Mouse (Mus musculus) spleen, adult 2 months (tissue): ENCODE results near the gene 9230102O04Rik. TPM values are rescaled to one million over a fixed set of nuclear protein-coding genes. Genes with fewer than 3 reads are reported as not detected.

Source experiments
- DNase-seq, 2 experiments: peaks; one replicate each; pipeline versions ENCODE4 v3.0.0 to v3.0.0-alpha.2; 2012 to 2021; ENCODE audit warnings: low spot score in 2 of 2, low read depth in 1 of 2
- H3K27ac ChIP-seq: fragments of 200-500 bp; 2 replicates; pipeline ENCODE4 v1.5.1; 2012; ENCODE audit warnings: low read length, inconsistent platforms; ENCODE audit not compliant: insufficient read depth
- H3K27me3 ChIP-seq: fragments of 200-500 bp; 2 replicates; pipeline ENCODE4 v1.6.1; 2012; ENCODE audit warnings: mild to moderate bottlenecking, moderate library complexity, low read length, inconsistent platforms; ENCODE audit not compliant: control insufficient read depth, insufficient read depth
- H3K36me3 ChIP-seq: fragments of 200-500 bp; 2 replicates; pipeline ENCODE4 v1.6.1; 2012; ENCODE audit warnings: mild to moderate bottlenecking, low read length, inconsistent platforms; ENCODE audit not compliant: control insufficient read depth, insufficient read depth
- H3K4me1 ChIP-seq: fragments of 200-500 bp; 2 replicates; pipeline ENCODE4 v1.6.1; 2011; ENCODE audit warnings: inconsistent platforms; ENCODE audit not compliant: control insufficient read depth, insufficient read depth, insufficient read length
- H3K4me3 ChIP-seq: fragments of 200-500 bp; 2 replicates; pipeline ENCODE4 v1.5.1; 2011; ENCODE audit warnings: mild to moderate bottlenecking, inconsistent platforms; ENCODE audit not compliant: insufficient read depth, insufficient read length; ENCODE audit errors: extremely low read depth
- CTCF ChIP-seq: fragments of 200-500 bp; IDR thresholded peaks from 2 replicates; pipeline ENCODE4 v1.5.1; 2011; ENCODE audit warnings: mild to moderate bottlenecking, inconsistent platforms; ENCODE audit not compliant: insufficient read depth, insufficient read length, insufficient replicate concordance; ENCODE audit errors: extremely low read depth
- POLR2A ChIP-seq: fragments of 200-500 bp; IDR thresholded peaks from 2 replicates; pipeline ENCODE4 v1.6.1; 2011; ENCODE audit warnings: low read depth, low read length, inconsistent platforms
- WGBS: fragments of 180-500 bp; shearing (Covaris S2); methylation state at CpG from one replicate; pipeline ENCODE4 v1.1.7; 2018; 5-methylcytosine and 5-hydroxymethylcytosine counted together
- polyA plus RNA-seq: library from polyadenylated mRNA; depleted of rRNA; stranded (reverse); fragments of >200 nt; gene quantifications from 2 replicates; pipeline ENCODE4 v1.2.3, GENCODE M21; 2012

The 9230102O04Rik gene
- polyA plus RNA-seq, 1 experiment = not detected

DNA sequence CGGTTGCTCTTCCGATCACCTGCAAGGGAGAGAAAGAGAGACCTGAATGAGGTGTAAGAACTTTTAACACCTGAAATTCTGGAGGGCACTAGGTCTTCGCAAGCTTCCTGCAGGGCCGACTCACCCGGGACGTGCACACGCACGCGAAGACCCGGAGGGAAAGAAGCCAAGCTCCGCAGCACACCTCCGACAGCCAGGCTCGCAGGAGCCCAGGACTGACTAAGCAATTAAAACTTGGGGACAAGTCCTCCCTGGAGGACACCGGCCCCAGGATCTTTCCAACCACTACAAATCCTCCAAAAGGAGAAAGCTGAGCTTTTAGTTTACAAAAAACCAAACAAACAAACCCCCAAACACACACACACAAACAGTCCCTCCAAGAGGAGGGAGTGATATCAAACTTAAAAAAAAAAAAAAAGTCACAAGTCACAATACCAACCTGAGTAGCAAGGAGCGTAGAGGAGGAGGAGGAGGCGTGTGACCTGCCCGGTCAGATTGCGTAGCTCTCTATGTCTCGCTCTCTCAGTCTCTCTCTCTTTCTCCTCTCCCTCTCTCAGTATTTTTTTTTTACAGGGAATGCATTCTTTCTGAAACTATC is 11.3 kb downstream of the 9230102O04Rik start:
- peaks cover 33% of the 10 kb centered on the region for H3K27me3 ChIP-seq
- 0 out of 2 replicates have a peak, but pooled peaks cover 1% of the 10 kb centered on the region for H3K36me3 ChIP-seq
- H3K27ac ChIP-seq = peak overlapping the region; percentile 6; the same call in 1 of the 2 replicates
- H3K4me1 ChIP-seq = peaks cover 10% of the 10 kb centered on the region
- DNase-seq = no peak
- 2% methylated on average over 19 of the region's 19 CpGs for WGBS
- peak overlapping the region; percentile 55 for H3K4me3 ChIP-seq
- TF ChIP-seq POLR2A (no peak), CTCF (no peak)

DNA sequence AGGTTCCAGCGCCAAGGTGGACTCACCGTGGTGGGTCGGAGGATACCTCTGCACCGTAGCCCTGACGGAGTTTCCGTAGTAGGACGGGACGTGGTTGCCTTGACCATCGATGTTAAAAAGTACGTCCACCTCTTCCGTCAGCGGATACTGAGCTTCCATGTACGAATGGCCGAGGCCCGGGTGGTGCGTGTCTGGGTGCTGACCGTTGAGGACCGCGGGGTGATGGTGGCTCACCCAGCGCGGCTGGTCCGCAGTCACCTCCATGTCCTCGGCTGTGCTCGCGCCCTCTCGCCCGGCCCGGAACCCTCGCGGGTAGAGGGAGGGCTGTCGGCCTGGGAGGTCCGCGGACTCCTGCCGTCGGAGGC is 12.0 kb downstream of the 9230102O04Rik start:
- Histone ChIP-seq H3K4me3 (peak overlapping the region; percentile 61), H3K27ac (peak overlapping the region; percentile 58), H3K4me1 (peaks cover 5% of the 10 kb centered on the region), H3K36me3 (0 out of 2 replicates have a peak, but pooled peaks cover 1% of the 10 kb centered on the region), H3K27me3 (peaks cover 26% of the 10 kb centered on the region)
- TF ChIP-seq CTCF = no peak
- TF ChIP-seq POLR2A = no peak
- DNase-seq = no peak
- 2% methylated on average over 35 of the region's 35 CpGs for WGBS

DNA sequence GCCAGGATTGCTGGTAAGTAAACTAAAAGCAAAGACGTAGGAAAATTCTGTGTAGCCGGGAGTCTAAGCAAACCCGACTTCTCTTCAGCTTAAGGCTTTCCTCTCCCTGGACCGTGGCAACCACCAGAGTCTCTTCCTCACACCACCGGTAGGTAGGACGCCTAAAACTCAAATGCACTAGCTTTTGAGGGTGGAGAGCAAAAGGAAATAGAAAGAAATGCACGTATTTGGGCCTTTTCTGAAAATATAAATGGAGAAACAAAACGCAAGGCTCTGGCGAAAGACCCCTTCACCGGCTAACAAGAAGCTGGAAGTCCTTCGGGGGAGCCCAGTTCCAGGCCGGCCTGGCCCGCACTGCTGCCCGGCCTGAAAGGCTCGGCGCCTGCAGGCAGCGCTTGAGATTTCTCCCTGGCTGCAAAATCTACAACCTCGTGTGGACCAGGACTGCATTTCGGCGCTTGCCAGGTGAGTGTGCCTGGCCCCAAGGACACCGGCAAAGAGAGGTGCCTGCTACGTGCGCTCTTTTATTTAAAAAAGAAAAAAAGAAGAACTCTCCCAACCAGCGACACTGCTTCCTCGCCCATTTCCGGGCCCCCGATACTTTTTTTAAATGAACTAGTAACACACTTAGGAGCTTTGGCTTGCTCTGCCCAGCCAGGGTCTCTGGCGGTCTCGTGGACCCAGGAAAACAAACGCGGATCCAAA is 12.6 kb downstream of the 9230102O04Rik start:
- no peak for DNase-seq
- Histone ChIP-seq H3K4me3 (peak overlapping the region; percentile 61), H3K27me3 (peaks cover 22% of the 10 kb centered on the region)

DNA sequence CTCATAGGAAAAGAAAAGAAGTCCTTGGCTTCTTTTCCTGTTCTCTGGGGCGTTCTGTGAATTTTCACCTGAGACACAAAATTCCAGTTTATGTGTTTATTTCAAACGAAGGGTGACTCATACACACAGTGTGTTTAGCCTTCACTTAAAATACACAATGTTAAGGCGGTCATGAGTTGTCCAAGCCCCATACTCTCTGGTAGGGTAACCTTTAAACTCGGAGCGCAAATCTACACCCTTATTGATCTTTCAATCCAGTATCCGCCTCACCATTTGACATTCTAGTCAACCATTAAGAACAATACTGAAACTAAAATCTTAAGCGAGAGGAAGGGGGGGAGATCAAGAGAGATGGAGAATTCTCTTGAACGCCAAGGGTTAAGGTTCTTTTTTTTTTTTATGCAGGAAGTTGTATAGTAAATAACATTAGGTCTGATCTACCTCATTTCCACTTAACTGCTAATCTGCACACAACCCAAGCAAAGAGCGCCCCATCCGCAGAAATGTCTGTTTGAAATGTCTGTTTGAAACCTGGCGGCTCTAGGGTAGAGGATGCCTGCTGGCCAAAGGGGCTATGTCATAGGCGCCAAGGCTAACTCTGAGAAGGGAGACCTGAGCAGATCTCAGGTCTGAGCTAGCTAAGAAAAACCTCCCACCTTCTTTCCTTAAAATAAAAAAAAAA is 13.5 kb downstream of the 9230102O04Rik start:
- H3K36me3 ChIP-seq = 0 out of 2 replicates have a peak, but pooled peaks cover 1% of the 10 kb centered on the region
- WGBS = 72% methylated on average over 12 of the region's 12 CpGs
- peak overlapping the region; percentile 42; the same call in 1 of the 2 replicates for H3K27ac ChIP-seq
- H3K4me3 ChIP-seq = no peak overlapping the region
- H3K4me1 ChIP-seq = peaks cover 5% of the 10 kb centered on the region
- DNase-seq = no peak
- no peak for TF ChIP-seq POLR2A
- TF ChIP-seq CTCF = no peak
- peaks cover 13% of the 10 kb centered on the region for H3K27me3 ChIP-seq

More for the DNA sequence above, 12.6 kb downstream of the 9230102O04Rik start:
- 10% methylated on average over 31 of the region's 31 CpGs for WGBS
- H3K4me1 ChIP-seq = peaks cover 5% of the 10 kb centered on the region
- no peak for TF ChIP-seq CTCF
- peak overlapping the region; percentile 58 for H3K27ac ChIP-seq
- 0 out of 2 replicates have a peak, but pooled peaks cover 1% of the 10 kb centered on the region for H3K36me3 ChIP-seq

DNA sequence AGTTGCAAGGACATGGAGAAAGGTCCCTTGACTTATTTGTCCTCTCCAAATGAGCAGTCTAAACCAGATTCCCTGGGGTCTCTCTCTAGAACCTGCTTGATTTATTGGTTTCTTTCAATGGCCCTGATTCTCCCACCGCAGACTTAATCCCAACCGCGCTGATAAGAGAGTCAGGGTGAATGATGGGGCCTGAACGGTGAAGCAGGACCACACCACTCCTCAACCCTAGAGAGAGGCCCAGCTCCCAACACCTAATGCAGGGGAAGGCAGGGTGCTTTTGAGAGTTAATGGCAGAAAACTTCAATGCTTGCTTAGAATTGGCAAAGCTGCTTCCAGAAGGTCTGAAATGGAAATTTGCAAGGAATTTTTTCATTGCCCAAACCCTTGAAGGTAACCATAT is 14.1 kb downstream of the 9230102O04Rik start:
- TF ChIP-seq POLR2A (no peak), CTCF (no peak)
- Histone ChIP-seq H3K4me3 (no peak overlapping the region), H3K27me3 (peaks cover 8% of the 10 kb centered on the region), H3K27ac (no peak overlapping the region; the same call in 1 of the 2 replicates), H3K4me1 (peaks cover 5% of the 10 kb centered on the region), H3K36me3 (0 out of 2 replicates have a peak, but pooled peaks cover 1% of the 10 kb centered on the region)
- 84% methylated on average over 4 of the region's 4 CpGs for WGBS
- DNase-seq = no peak

DNA sequence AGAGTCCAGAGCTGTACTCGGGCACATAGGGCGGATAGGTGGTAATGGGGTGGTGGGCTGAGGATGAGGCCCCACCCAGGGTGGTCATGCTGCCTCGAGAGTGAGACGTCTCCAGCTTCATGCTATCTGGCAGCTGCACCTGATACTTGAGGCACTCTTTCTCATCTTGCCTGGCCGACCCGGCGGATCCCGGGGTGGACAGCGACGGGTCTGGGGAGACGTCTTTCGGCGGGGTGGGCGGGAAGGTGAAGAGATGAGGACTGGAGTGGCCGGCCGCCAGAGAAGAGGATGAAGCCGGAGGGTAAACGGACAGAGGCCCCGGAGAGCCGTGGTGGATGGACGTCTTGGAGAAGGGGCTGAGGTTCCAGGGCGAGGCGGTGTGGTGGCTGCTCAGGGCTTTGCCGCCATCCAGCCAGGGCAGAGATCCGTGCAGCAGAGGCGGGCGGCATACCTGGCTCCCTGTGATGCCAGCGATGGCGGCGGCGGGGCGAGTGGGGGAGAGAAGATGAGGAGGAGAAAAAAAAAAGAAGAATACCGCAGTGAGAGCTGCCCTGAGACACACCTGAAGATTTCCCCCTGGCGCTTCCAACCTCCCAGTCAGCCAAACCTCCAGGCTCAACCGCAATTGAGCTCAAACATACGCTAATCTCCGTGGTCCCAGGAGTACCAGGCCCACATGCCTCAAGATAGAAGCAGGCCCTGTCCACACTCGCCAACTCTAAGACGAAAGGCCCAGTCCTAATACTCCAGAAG is 14.7 kb downstream of the 9230102O04Rik start:
- H3K27me3 ChIP-seq = peaks cover 6% of the 10 kb centered on the region; the same call in 1 of the 2 replicates
- H3K4me1 ChIP-seq = peaks cover 3% of the 10 kb centered on the region
- DNase-seq = no peak
- 84% methylated on average over 39 of the region's 39 CpGs for WGBS
- 0 out of 2 replicates have a peak overlapping the region, but pooled peaks have one; percentile 11 for H3K27ac ChIP-seq
- 0 out of 2 replicates have a peak, but pooled peaks cover 1% of the 10 kb centered on the region for H3K36me3 ChIP-seq
- no peak overlapping the region for H3K4me3 ChIP-seq
- TF ChIP-seq POLR2A = no peak
- no peak for TF ChIP-seq CTCF
